Mouse (Mus musculus) spleen, adult 2 months (tissue): ENCODE measurements around the gene Cpped1. TPM values are rescaled to one million over a fixed set of nuclear protein-coding genes. Genes with fewer than 3 reads are reported as not detected.

Experiments used
- DNase-seq, 2 experiments: peaks; one replicate each; pipeline versions ENCODE4 v3.0.0 to v3.0.0-alpha.2; 2012 to 2021; ENCODE audit warnings: low spot score in 2 of 2, low read depth in 1 of 2
- H3K27ac ChIP-seq: fragments of 200-500 bp; 2 replicates; pipeline ENCODE4 v1.5.1; 2012; ENCODE audit warnings: low read length, inconsistent platforms; ENCODE audit not compliant: insufficient read depth
- H3K27me3 ChIP-seq: fragments of 200-500 bp; 2 replicates; pipeline ENCODE4 v1.6.1; 2012; ENCODE audit warnings: mild to moderate bottlenecking, moderate library complexity, low read length, inconsistent platforms; ENCODE audit not compliant: control insufficient read depth, insufficient read depth
- H3K36me3 ChIP-seq: fragments of 200-500 bp; 2 replicates; pipeline ENCODE4 v1.6.1; 2012; ENCODE audit warnings: mild to moderate bottlenecking, low read length, inconsistent platforms; ENCODE audit not compliant: control insufficient read depth, insufficient read depth
- H3K4me1 ChIP-seq: fragments of 200-500 bp; 2 replicates; pipeline ENCODE4 v1.6.1; 2011; ENCODE audit warnings: inconsistent platforms; ENCODE audit not compliant: control insufficient read depth, insufficient read depth, insufficient read length
- H3K4me3 ChIP-seq: fragments of 200-500 bp; 2 replicates; pipeline ENCODE4 v1.5.1; 2011; ENCODE audit warnings: mild to moderate bottlenecking, inconsistent platforms; ENCODE audit not compliant: insufficient read depth, insufficient read length; ENCODE audit errors: extremely low read depth
- CTCF ChIP-seq: fragments of 200-500 bp; IDR thresholded peaks from 2 replicates; pipeline ENCODE4 v1.5.1; 2011; ENCODE audit warnings: mild to moderate bottlenecking, inconsistent platforms; ENCODE audit not compliant: insufficient read depth, insufficient read length, insufficient replicate concordance; ENCODE audit errors: extremely low read depth
- POLR2A ChIP-seq: fragments of 200-500 bp; IDR thresholded peaks from 2 replicates; pipeline ENCODE4 v1.6.1; 2011; ENCODE audit warnings: low read depth, low read length, inconsistent platforms
- WGBS: fragments of 180-500 bp; shearing (Covaris S2); methylation state at CpG from one replicate; pipeline ENCODE4 v1.1.7; 2018; 5-methylcytosine and 5-hydroxymethylcytosine counted together
- polyA plus RNA-seq: library from polyadenylated mRNA; depleted of rRNA; stranded (reverse); fragments of >200 nt; gene quantifications from 2 replicates; pipeline ENCODE4 v1.2.3, GENCODE M21; 2012

Cpped1 gene
- polyA plus RNA-seq, 1 experiment: 4.3 TPM

- Histone ChIP-seq H3K4me1 (no peaks in the 10 kb centered on the region), H3K27me3 (no peaks in the 10 kb centered on the region), H3K36me3 (no peaks in the 10 kb centered on the region), H3K27ac (no peak overlapping the region), H3K4me3 (no peak overlapping the region)
- WGBS: 86% methylated on average over 9 of the region's 9 CpGs
- no peak for DNase-seq
- no peak for TF ChIP-seq POLR2A
- no peak for TF ChIP-seq CTCF
Observed at GRCm38 (mm10) chr16:11778715-11779460, 130.4 kb downstream of the Cpped1 start.

DNA sequence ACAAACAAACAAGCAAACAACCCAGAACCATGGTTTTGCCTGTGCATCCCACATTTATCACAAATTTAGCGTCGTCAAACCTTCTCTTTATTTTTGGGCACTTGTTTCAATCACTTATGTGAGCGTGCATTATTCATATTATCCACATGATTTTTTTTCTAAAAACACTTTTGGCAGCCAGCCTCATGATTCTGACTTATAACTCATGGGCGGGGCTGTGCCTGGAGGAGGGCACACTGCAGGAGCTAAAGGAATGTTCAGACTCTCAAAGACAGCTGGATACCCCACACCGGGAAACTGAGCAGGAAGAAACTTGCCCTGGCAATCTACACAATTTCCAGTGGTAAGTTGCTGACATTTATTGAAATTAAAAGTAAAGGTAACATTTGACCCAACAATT is 131.1 kb downstream of the Cpped1 start:
- WGBS: 89% methylated on average over 5 of the region's 5 CpGs
- TF ChIP-seq POLR2A: no peak
- no peak for TF ChIP-seq CTCF
- no peak overlapping the region for H3K4me3 ChIP-seq
- no peaks in the 10 kb centered on the region for H3K36me3 ChIP-seq
- no peaks in the 10 kb centered on the region for H3K27me3 ChIP-seq
- no peaks in the 10 kb centered on the region for H3K4me1 ChIP-seq
- no peak overlapping the region for H3K27ac ChIP-seq
- DNase-seq: no peak

GRCm38 (mm10) chr16:11776528-11776927 is 132.7 kb downstream of the Cpped1 start:
- Histone ChIP-seq H3K4me1 (no peaks in the 10 kb centered on the region), H3K4me3 (no peak overlapping the region), H3K27me3 (no peaks in the 10 kb centered on the region), H3K36me3 (no peaks in the 10 kb centered on the region), H3K27ac (no peak overlapping the region)
- DNase-seq: no peak
- WGBS: 84% methylated on average over 3 of the region's 3 CpGs
- TF ChIP-seq POLR2A: no peak
- TF ChIP-seq CTCF: no peak

- no peak for DNase-seq
- Histone ChIP-seq H3K4me1 (no peaks in the 10 kb centered on the region), H3K27me3 (no peaks in the 10 kb centered on the region), H3K36me3 (no peaks in the 10 kb centered on the region), H3K27ac (no peak overlapping the region), H3K4me3 (no peak overlapping the region)
- TF ChIP-seq CTCF: no peak
- 90% methylated on average over 1 of the region's 1 CpGs for WGBS
Observed at GRCm38 (mm10) chr16:11774321-11774720, 134.9 kb downstream of the Cpped1 start.

DNA sequence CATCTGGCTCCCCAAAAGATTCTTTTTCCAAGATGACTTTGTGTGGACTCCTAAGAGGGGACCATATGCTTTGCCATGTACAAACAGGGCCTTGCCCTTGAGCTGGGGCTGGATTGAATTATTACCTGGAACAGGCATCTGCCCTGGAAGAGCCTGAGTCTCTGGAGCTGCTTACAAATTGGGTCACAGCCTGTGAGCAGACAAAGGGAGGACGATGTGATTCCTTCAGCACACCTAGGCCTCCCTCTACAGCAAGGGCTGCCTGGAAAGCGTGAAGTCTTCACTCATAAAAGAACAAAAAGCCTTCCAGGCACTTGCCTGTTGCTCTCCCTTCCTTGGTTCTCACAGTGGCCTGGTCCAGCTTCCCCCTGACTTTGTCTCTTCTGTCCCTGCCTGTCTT is 136.9 kb downstream of the Cpped1 start:
- Histone ChIP-seq H3K27me3 (no peaks in the 10 kb centered on the region), H3K36me3 (no peaks in the 10 kb centered on the region), H3K4me1 (no peaks in the 10 kb centered on the region), H3K4me3 (no peak overlapping the region), H3K27ac (no peak overlapping the region)
- WGBS: 85% methylated on average over 2 of the region's 2 CpGs
- no peak for TF ChIP-seq POLR2A
- TF ChIP-seq CTCF: no peak
- DNase-seq: no peak

DNA sequence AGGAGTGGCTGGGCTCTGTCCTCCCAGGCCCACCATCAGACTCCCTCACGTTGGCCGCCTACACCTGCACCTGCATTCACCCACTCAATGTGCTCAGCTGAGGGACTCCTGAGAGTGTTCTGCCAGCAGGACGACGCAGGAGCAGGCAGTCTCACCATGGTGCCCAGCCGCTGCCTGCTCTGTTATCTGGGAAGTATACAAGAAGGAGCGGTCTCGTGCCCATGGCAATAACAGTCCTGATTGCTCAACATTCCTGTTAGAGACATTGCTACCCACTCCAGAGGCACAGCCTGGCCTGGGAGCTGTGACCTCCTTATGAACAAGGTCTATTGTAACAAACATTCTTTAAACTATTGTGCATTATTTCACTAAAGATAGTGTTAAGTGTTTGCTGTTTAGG is 151.3 kb downstream of the Cpped1 start:
- Histone ChIP-seq H3K4me1 (no peaks in the 10 kb centered on the region), H3K36me3 (peaks cover 15% of the 10 kb centered on the region), H3K27me3 (no peaks in the 10 kb centered on the region), H3K27ac (no peak overlapping the region), H3K4me3 (no peak overlapping the region)
- no peak for TF ChIP-seq POLR2A
- no peak for TF ChIP-seq CTCF
- DNase-seq: no peak
- WGBS: 92% methylated on average over 7 of the region's 7 CpGs

DNA sequence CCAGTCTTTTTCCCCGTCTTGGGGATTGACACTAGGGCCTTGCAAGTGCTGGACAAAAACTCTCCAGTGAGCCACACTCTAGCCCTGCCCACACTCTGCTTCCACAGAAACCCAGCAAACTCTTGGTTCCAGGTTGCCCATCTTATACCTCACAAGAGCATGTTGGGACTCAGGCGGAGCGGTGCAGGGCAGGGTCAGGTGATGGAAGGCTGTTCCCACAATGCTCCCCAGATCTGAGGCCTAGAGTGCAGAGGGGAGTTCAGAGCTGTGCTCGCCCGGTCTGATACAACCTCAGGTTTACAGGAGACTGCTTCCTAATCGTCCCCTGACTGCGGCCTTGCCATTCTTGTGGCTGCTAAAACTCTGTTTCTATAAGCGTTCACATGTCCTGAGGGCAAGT is 151.8 kb downstream of the Cpped1 start:
- no peak for DNase-seq
- Histone ChIP-seq H3K36me3 (peaks cover 15% of the 10 kb centered on the region), H3K4me1 (no peaks in the 10 kb centered on the region), H3K27me3 (no peaks in the 10 kb centered on the region), H3K4me3 (no peak overlapping the region), H3K27ac (no peak overlapping the region)
- TF ChIP-seq POLR2A (no peak), CTCF (no peak)
- 97% methylated on average over 8 of the region's 8 CpGs for WGBS
